Mouse (Mus musculus) liver, embryonic 14.5 days (tissue): Measurements from ENCODE around the gene Ppargc1a.

ENCODE experiments used
- CTCF ChIP-seq: IDR thresholded peaks from 2 replicates; pipeline ENCODE4 v1.5.1; 2016; ENCODE audit warnings: antibody characterized with exemption, low read depth, control low read depth
- EP300 ChIP-seq: IDR thresholded peaks from 2 replicates; pipeline ENCODE4 v1.6.1; 2016; ENCODE audit warnings: antibody characterized with exemption, low read depth

- no peak for TF ChIP-seq CTCF
- no peak for TF ChIP-seq EP300
Observed at GRCm38 (mm10) chr5:51583030-51583429, 15.5 kb upstream of the Ppargc1a start.
